Mouse (Mus musculus) embryonic facial prominence, embryonic 15.5 days (tissue): Measurements from ENCODE around the gene Cyb5d1. TPM values are rescaled to one million over a fixed set of nuclear protein-coding genes. Genes with fewer than 3 reads are reported as not detected.
"Not testable (repeated sequence)": the region's sequence is repeated elsewhere in the genome, so short reads cannot be mapped to it uniquely, and the experiment has no call there.

ENCODE experiments used
- ATAC-seq: fragments of 200-750 bp; cut with Nextera tagmentation; 2 replicates; pipeline ENCODE4 v1.8.0; 2017; ENCODE audit warnings: low read depth, moderate TSS enrichment; ENCODE audit not compliant: insufficient number of reproducible peaks, low FRiP score, low TSS enrichment
- H3K27ac ChIP-seq: fragments of 300-500 bp; sonication (generic); replicated peaks from 2 replicates; pipeline ENCODE4 v1.5.1; 2015; ENCODE audit warnings: mild to moderate bottlenecking, inconsistent platforms
- H3K27me3 ChIP-seq: fragments of 300-500 bp; sonication (generic); 2 replicates; pipeline ENCODE4 v1.6.1; 2015; ENCODE audit warnings: inconsistent platforms
- H3K36me3 ChIP-seq: fragments of 300-500 bp; sonication (generic); 2 replicates; pipeline ENCODE4 v1.6.1; 2015; ENCODE audit warnings: mild to moderate bottlenecking, inconsistent platforms
- H3K4me1 ChIP-seq: fragments of 300-500 bp; sonication (generic); 2 replicates; pipeline ENCODE4 v1.6.1; 2015; ENCODE audit warnings: inconsistent platforms
- H3K4me2 ChIP-seq: fragments of 300-500 bp; sonication (generic); replicated peaks from 2 replicates; pipeline ENCODE4 v1.6.1; 2015; ENCODE audit warnings: mild to moderate bottlenecking, inconsistent platforms
- H3K4me3 ChIP-seq: fragments of 300-500 bp; sonication (generic); replicated peaks from 2 replicates; pipeline ENCODE4 v1.5.1; 2015; ENCODE audit warnings: mild to moderate bottlenecking, inconsistent platforms
- H3K9ac ChIP-seq: fragments of 300-500 bp; sonication (generic); 2 replicates; pipeline ENCODE4 v1.6.1; 2015; ENCODE audit warnings: inconsistent platforms
- H3K9me3 ChIP-seq: fragments of 300-500 bp; sonication (generic); replicated peaks from 2 replicates; pipeline ENCODE4 v1.6.1; 2016; ENCODE audit warnings: inconsistent platforms
- WGBS: fragments of 180-500 bp; shearing (Covaris S2); methylation state at CpG from one replicate; pipeline ENCODE4 v1.1.7; 2015; 5-methylcytosine and 5-hydroxymethylcytosine counted together
- polyA plus RNA-seq: library from polyadenylated mRNA; unstranded; fragments of >200 nt; fragmentation: Nextera tagmentation; extraction: Ambion mirVana; gene quantifications from 2 replicates; pipeline ENCODE4 v1.2.1, GENCODE M21; 2015

Gene Cyb5d1
- polyA plus RNA-seq: 32.6 and 40.9 TPM in 2 replicates

GRCm38 (mm10) chr11:69395235-69395633, at the start of gene Cyb5d1, which contains the start of gene Naa38:
Cyb5d1 (minus strand) TSS chr11:69395631.
Naa38 (plus strand) TSS chr11:69395487.
- H3K9ac ChIP-seq: peak within 1 kb of the TSS; percentile 97
- peak within 1 kb of the TSS; percentile 80 for H3K4me2 ChIP-seq
- not testable (repeated sequence) for H3K27me3 ChIP-seq, H3K9me3 ChIP-seq
- peak within 1 kb of the TSS; percentile 77 for H3K4me3 ChIP-seq
- peaks cover 44% of the 10 kb centered on the region for H3K4me1 ChIP-seq
- WGBS: under 1% methylated on average over 24 of the region's 24 CpGs
- H3K36me3 ChIP-seq: peaks cover 15% of the 10 kb centered on the region
- ATAC-seq: peak; percentile 83
- H3K27ac ChIP-seq: peak within 1 kb of the TSS; percentile 99

- WGBS: 24% methylated on average over 5 of the region's 5 CpGs
- no peak overlapping the region for H3K4me3 ChIP-seq
- H3K36me3 ChIP-seq: no peaks in the 10 kb centered on the region
- no peak overlapping the region for H3K9ac ChIP-seq
- no peak for ATAC-seq
- 0 out of 2 replicates have a peak overlapping the region, but pooled peaks have one; percentile 30 for H3K27ac ChIP-seq
- H3K27me3 ChIP-seq: no peaks in the 10 kb centered on the region
- H3K9me3 ChIP-seq: no peaks in the 10 kb centered on the region
- H3K4me2 ChIP-seq: no peak overlapping the region
- H3K4me1 ChIP-seq: no peaks in the 10 kb centered on the region
Observed at GRCm38 (mm10) chr11:69443328-69443727, 47.9 kb upstream of the Cyb5d1 start.

DNA sequence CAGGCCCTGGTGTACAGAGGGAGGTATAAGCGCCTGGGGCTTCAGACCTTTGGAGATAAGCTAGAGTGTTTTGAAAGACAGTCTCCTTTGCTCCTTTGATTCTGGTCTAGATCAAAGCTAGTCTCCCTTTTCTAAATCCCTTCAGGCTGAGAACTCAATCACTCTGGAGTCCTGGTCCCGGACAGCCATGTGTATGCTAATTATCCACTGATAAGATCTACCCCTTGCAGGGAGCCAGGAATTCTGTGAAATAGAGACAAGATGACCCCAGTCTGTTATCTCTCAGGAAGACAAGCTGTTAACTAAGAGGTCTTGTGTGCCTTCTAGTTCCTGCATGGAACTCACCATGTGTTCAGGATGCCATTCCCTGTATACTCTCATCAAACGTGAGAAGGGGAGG, 41.9 kb upstream of the Cyb5d1 start:
- H3K4me3 ChIP-seq: no peak overlapping the region
- H3K9me3 ChIP-seq: no peaks in the 10 kb centered on the region
- H3K27ac ChIP-seq: no peak overlapping the region
- H3K27me3 ChIP-seq: no peaks in the 10 kb centered on the region
- H3K9ac ChIP-seq: no peak overlapping the region
- H3K4me2 ChIP-seq: no peak overlapping the region
- 39% methylated on average over 3 of the region's 3 CpGs for WGBS
- no peaks in the 10 kb centered on the region for H3K36me3 ChIP-seq
- ATAC-seq: no peak
- H3K4me1 ChIP-seq: peaks cover 4% of the 10 kb centered on the region

DNA sequence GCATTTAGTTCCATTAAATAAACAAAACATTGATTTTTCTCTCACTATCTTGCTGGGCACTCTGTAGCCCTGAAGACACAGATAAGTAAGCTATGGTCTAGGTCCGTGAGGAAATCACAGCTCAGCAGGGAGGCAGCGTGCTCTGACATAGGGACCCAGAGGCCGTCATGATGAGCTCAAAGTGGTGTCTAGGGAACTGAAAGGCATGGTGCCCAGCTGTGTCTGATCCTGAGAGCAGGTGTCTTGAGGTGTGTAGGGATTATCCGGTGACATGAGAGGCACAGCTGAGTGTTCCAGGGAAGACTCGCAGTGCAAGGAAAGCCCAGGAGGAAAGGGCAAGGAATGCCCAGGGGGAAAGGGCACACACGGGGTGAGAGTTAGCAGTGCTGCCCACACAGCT, 37.8 kb upstream of the Cyb5d1 start:
- no peaks in the 10 kb centered on the region for H3K36me3 ChIP-seq
- H3K27ac ChIP-seq: no peak overlapping the region
- H3K9me3 ChIP-seq: no peaks in the 10 kb centered on the region
- H3K27me3 ChIP-seq: no peaks in the 10 kb centered on the region
- H3K9ac ChIP-seq: no peak overlapping the region
- no peak overlapping the region for H3K4me3 ChIP-seq
- WGBS: 56% methylated on average over 6 of the region's 6 CpGs
- ATAC-seq: peak; percentile 51; the same call in 1 of the 2 replicates
- H3K4me1 ChIP-seq: peaks cover 21% of the 10 kb centered on the region
- H3K4me2 ChIP-seq: no peak overlapping the region

GRCm38 (mm10) chr11:69432640-69432982, 37.2 kb upstream of the Cyb5d1 start:
- H3K36me3 ChIP-seq: no peaks in the 10 kb centered on the region
- 0 out of 2 replicates have a peak overlapping the region, but pooled peaks have one; percentile 36 for H3K4me2 ChIP-seq
- ATAC-seq: no peak; the same call in 1 of the 2 replicates
- H3K9ac ChIP-seq: no peak overlapping the region
- H3K9me3 ChIP-seq: no peaks in the 10 kb centered on the region
- no peak overlapping the region for H3K27ac ChIP-seq
- no peak overlapping the region for H3K4me3 ChIP-seq
- H3K4me1 ChIP-seq: peaks cover 21% of the 10 kb centered on the region
- no peaks in the 10 kb centered on the region for H3K27me3 ChIP-seq
- 61% methylated on average over 11 of the region's 11 CpGs for WGBS

GRCm38 (mm10) chr11:69431829-69432639, 36.6 kb upstream of the Cyb5d1 start:
- H3K4me2 ChIP-seq: peak overlapping the region; percentile 36
- peak; percentile 60 for ATAC-seq
- no peak overlapping the region for H3K9ac ChIP-seq
- WGBS: 34% methylated on average over 11 of the region's 11 CpGs
- H3K27ac ChIP-seq: no peak overlapping the region
- no peaks in the 10 kb centered on the region for H3K9me3 ChIP-seq
- no peak overlapping the region for H3K4me3 ChIP-seq
- H3K27me3 ChIP-seq: no peaks in the 10 kb centered on the region
- no peaks in the 10 kb centered on the region for H3K36me3 ChIP-seq
- H3K4me1 ChIP-seq: peaks cover 21% of the 10 kb centered on the region

- Histone ChIP-seq H3K4me3 (no peak overlapping the region), H3K27ac (no peak overlapping the region), H3K4me2 (no peak overlapping the region), H3K27me3 (no peaks in the 10 kb centered on the region), H3K9me3 (no peaks in the 10 kb centered on the region), H3K36me3 (no peaks in the 10 kb centered on the region), H3K4me1 (peaks cover 21% of the 10 kb centered on the region), H3K9ac (no peak overlapping the region)
- ATAC-seq: no peak
- WGBS: 91% methylated on average over 15 of the region's 15 CpGs
Observed at GRCm38 (mm10) chr11:69430631-69431030, 35.2 kb upstream of the Cyb5d1 start.

GRCm38 (mm10) chr11:69429313-69429712, 33.9 kb upstream of the Cyb5d1 start:
- Histone ChIP-seq H3K4me2 (no peak overlapping the region), H3K4me3 (no peak overlapping the region), H3K27me3 (no peaks in the 10 kb centered on the region), H3K27ac (peak overlapping the region; percentile 55; the same call in 1 of the 2 replicates), H3K9ac (no peak overlapping the region), H3K4me1 (peaks cover 21% of the 10 kb centered on the region), H3K36me3 (no peaks in the 10 kb centered on the region), H3K9me3 (no peaks in the 10 kb centered on the region)
- ATAC-seq: no peak
- 22% methylated on average over 2 of the region's 2 CpGs for WGBS

- peaks cover 21% of the 10 kb centered on the region for H3K4me1 ChIP-seq
- H3K4me3 ChIP-seq: no peak overlapping the region
- no peaks in the 10 kb centered on the region for H3K27me3 ChIP-seq
- no peaks in the 10 kb centered on the region for H3K36me3 ChIP-seq
- H3K9me3 ChIP-seq: no peaks in the 10 kb centered on the region
- H3K9ac ChIP-seq: no peak overlapping the region
- 27% methylated on average over 4 of the region's 4 CpGs for WGBS
- H3K4me2 ChIP-seq: no peak overlapping the region
- ATAC-seq: no peak
- peak overlapping the region; percentile 55; the same call in 1 of the 2 replicates for H3K27ac ChIP-seq
Observed at GRCm38 (mm10) chr11:69428751-69429150, 33.3 kb upstream of the Cyb5d1 start.

DNA sequence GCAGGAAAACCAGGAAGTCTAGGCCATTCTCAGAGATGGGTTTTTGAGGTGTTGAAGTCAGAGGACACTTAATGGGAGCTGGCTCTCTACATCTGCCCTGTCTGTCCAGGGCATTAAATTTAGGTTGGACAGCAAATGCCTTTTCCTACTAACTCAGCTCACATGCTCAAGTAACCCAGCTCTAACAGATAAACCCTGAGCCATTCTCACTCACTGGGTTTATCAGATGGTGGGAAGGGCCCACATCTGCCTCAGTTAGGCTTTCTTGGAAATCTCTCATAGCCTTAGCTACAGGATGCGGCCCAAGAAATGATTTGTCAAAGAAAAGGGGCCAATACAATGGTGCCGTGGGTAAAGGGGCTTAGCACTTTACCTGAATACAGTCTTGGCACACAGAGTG, 30.8 kb upstream of the Cyb5d1 start:
- H3K36me3 ChIP-seq: no peaks in the 10 kb centered on the region
- H3K9ac ChIP-seq: no peak overlapping the region
- no peak overlapping the region for H3K4me2 ChIP-seq
- ATAC-seq: no peak
- peaks cover 19% of the 10 kb centered on the region for H3K27me3 ChIP-seq
- H3K9me3 ChIP-seq: no peaks in the 10 kb centered on the region
- H3K27ac ChIP-seq: no peak overlapping the region
- H3K4me3 ChIP-seq: no peak overlapping the region
- H3K4me1 ChIP-seq: peaks cover 17% of the 10 kb centered on the region
- 79% methylated on average over 2 of the region's 2 CpGs for WGBS

GRCm38 (mm10) chr11:69423885-69424284, 28.5 kb upstream of the Cyb5d1 start:
- H3K4me3 ChIP-seq: no peak overlapping the region
- 63% methylated on average over 6 of the region's 6 CpGs for WGBS
- ATAC-seq: no peak
- H3K4me2 ChIP-seq: no peak overlapping the region
- no peak overlapping the region for H3K9ac ChIP-seq
- H3K27ac ChIP-seq: no peak overlapping the region
- H3K9me3 ChIP-seq: no peaks in the 10 kb centered on the region
- H3K27me3 ChIP-seq: peaks cover 24% of the 10 kb centered on the region
- no peaks in the 10 kb centered on the region for H3K36me3 ChIP-seq
- H3K4me1 ChIP-seq: peaks cover 33% of the 10 kb centered on the region

- no peak overlapping the region for H3K9ac ChIP-seq
- H3K27me3 ChIP-seq: peaks cover 24% of the 10 kb centered on the region
- H3K4me2 ChIP-seq: no peak overlapping the region
- no peak for ATAC-seq
- no peak overlapping the region for H3K27ac ChIP-seq
- H3K36me3 ChIP-seq: no peaks in the 10 kb centered on the region
- no peak overlapping the region for H3K4me3 ChIP-seq
- WGBS: 86% methylated on average over 10 of the region's 10 CpGs
- H3K4me1 ChIP-seq: peaks cover 35% of the 10 kb centered on the region
- H3K9me3 ChIP-seq: no peaks in the 10 kb centered on the region
Observed at GRCm38 (mm10) chr11:69422842-69423241, 27.4 kb upstream of the Cyb5d1 start.
